Mouse (Mus musculus) thymus, postnatal 25 days (tissue): ENCODE measurements around the gene Ubr7.

Experiments
- DNase-seq: peaks from one replicate; pipeline ENCODE4 v3.0.0; 2022

The Ubr7 gene

DNA sequence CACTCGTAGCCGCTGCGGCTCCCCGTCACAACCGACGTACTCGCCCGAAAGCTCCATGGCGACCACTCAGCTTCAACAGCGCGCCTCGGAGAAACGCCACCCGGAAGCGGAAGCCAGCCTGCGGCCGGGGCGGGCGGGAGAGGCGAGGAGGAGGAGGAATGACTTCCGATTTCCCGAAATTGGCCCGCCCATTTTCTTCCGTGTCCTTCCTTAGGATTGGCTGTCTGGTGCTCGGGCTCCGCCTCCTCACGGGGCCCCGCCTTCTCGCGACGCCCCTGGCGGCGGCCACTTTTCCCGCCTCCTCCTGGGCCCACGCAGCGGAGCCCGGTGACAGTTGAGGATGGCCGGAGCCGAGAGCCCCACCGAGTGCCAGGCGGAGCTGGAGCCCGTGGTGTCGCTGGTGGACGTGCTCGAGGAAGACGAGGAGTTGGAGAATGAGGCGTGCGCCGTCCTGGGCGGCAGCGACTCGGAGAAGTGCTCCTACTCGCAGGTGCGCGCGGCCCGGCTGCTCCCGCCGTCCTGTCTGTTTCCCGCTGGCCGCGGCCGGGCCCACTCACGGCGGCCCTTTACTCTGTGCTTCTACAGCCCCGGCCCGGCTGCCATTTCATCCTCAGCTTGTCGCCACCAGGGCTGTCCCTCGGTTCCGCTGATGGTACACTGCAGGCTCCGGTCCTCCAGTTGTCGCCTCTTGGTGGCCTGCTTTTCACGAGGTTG is at the start of gene Ubr7, which contains the start of the genes Gm28051 and Gon7:
Gene Ubr7 (plus strand): TSS at position 279 of the 714 bp plus-strand sequence.
Gene Gm28051 (minus strand): TSS at position 77 of the 714 bp plus-strand sequence.
Gene Gon7 (minus strand): TSS at position 115 of the 714 bp plus-strand sequence.
- peak; percentile 96 for DNase-seq

DNA sequence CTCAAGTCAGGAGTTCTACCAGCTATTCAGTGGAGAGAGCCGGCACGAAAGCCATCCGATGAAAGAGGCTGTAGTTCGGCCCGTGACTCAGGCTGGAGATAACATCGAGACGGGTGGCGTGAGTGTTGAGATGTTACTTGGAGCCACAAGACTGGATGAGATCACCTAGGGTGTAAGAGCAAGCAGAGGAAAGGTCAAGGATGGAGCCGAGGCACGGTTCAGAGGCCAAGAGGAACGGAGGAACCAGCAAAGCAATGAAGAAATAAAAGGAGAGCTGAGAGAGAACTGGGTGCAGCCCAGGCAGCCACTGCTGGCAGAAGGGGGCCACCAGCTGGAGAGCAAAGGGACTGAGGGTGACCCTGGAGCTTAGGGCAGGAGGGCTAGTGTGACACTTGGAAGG is 49.5 kb upstream of the Ubr7 start:
- DNase-seq = no peak

DNA sequence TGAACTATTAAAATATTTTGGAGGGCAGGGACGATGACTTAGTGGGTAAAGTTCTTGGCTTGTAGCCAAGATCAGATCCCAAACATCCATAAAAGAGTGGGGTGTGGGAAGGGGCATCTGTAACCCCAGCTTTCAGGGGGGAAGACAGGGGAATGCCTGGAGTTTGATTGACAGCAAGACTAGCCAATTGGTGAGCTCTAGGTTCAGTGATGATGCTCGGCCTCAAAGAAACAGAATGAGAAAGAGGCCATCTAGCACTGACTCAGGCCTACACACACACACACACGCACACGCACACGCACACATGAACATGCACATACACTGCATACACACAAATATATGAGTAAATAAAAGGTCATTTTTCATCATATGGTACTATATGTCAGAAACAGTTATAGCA is 47.9 kb upstream of the Ubr7 start:
- DNase-seq = no peak

DNA sequence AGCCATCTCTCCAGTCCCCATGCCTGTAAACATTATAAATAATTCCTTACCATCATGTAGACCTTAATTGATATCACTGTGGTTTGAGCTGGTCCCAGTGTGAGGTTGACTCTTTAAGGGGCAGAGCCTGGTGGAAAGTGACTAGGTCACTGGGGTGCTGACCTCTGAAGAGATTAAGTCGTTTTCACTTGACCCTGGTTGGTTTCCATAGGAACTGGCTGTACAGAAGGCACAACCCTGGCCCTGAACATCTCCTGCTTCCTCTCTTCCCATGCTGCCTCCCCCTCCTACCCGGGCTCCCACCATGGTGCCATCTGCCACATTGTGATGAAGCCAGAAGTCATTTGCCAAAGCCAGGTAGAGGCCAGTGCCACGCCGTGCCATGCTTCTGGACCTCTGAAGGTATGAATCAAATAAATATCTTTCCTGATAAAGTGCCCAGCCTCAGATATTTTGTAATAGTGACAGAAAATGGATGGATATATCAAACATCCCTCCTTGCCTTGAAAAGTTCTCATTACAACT is 46.9 kb upstream of the Ubr7 start:
- DNase-seq = no peak

DNA sequence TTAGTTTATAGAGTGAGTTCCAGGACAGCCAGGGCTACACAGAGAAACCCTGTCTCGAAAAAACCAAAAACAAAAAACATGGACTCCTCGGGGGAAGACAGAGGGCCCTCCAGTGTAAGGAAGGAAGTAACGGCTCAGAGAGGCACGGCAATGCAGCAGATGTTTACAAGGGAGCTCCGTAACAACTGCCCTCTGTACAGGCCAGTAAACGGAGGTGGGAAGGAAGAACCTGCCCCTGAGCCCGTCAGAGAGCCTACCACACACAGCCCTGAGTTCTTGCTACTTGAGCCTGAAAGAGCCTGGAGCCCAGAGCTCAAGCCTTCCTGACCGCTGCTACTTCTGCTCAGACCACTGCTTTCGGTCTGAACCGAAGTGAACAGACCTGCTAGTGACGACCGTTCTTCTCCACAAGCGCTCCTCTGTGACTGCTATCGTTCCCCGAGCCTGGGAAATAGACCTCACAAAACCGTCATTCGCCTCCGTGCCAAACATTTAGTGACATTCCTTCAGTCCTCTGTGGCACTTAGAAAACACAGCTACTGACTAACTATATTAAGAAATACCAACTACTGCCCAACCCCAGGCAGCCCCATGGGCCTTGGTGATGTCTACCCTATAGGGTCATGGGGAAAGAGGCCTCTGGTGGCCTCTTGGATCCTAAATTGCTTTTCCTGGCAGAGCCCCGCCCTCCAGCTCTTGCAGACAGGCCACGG is 44.5 kb upstream of the Ubr7 start:
- DNase-seq = no peak

DNA sequence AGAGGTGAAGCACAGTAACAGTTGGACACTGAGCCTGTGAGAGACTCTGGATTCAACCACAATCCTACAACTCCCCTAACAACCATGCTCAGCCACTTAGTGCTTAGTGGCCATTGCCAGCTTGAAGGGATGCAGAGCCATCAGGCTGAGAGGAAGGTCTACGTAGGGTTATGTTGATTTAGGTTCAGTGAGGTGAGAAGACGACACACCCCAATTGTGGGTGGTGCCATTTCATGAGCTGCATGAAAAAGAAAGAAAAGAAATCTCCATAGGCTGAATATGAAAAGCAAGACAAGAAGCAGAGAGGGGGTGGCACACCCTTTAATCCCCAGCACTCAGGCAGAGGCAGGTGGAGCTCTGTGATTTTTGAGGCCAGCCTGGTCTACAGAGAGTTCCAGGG is 43.7 kb upstream of the Ubr7 start:
- no peak for DNase-seq

DNA sequence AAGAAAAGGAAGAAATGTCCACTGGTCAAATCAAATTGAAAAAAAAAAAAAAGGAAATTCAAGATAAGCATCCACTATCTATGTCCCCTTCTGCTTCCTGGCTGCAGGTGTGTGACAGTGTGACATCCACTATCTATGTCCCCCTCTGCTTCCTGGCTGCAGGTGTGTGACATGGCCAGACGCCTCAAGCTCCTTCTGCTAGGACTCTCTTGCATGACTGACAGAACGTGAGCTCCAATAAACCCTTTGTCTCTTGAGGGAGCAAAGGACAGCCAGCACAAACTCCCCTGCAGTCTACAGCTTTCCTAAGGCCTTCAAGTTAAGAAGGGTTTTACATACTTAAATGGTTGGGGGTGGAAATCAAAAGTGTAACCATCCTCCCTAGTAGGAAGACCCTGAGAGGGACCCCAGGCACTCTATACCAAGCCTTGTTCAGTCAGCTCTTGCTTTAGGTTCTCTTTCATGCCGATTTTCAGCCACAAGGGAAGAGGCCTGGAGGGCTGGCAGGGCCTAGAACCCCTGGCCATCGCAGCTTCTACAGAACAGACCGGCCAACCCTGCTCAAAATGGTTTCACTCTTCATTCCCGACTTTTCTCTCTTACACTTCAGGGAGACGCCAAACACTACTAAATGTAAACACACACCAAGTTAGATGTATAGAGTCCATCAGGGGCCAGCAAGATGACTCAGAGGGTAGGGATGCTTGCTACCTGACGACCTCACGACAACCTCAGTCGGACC is 42.9 kb upstream of the Ubr7 start:
- no peak for DNase-seq

DNA sequence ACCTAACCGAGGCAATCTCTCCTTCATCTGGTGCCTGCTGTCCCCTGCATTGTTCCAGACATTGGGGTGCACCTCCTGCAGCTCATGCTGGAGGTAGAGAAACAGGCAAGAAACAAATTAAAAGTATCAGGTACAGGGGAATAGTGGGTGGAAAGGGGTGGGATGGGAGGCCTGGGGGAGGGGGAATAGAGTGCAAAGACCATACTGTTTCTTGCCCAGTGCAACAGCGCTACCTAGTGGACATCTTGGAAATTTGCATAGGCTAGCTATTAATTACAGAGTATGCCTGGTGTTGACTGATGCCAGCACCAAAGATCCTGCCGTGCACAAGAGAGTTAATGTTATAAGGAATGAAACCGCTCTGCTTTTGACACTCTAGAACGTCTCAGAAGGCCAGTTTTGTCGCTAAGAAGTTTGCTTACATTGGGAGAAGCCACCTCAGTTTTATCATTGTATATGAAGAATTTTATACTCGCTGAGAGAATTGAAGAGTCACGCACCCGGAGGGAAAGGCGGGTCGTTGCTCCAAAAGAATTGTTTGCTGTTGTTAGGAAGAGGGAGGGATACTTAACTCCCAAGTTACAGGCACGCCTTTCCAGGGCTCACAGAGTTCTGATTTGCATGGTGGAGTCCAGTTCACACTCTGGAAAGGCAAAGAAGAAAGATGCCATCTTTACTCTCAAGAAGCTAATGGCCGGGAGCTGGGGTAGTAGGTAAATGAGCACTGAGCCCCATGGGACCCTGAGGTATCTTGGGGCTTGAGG is 38.0 kb upstream of the Ubr7 start:
- DNase-seq = peak; percentile 58

DNA sequence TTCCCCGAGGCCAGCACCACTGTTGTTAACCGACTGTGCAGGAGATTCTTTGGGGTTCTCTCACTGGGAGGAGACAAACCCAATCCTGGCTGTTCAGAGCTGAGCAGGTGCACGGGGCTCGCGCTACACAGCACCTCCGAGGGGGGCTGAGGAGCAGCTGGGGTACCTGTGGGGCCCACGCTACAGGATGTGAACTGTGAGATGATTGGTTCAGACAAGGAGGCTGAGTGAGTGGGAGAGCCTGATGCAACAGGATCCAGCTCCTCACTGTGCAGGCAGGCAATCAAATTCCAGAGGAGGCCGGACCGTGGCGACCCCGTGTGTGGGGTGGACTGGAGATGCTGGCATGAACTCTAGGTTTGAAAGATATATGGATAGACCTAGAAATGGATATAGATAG is 35.3 kb upstream of the Ubr7 start:
- DNase-seq = peak; percentile 68

DNA sequence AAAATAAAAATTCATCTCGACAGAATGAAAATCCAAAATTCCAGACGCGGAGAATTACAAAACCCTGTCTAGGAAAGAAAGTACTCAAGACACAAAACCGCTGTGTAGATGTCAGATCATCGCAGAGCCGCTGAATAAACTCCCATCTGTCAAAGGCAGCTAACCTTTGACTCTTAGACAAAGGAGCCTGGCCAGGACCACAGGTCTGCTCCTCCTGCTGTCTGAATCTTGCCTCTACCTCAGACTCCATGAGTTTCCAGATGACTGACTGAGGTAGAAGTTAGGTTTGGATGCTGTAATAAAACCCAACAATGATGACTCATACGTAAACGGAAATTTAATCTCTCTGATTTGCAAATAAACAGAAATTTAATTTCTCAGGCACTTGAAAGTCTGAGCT is 34.8 kb upstream of the Ubr7 start:
- DNase-seq = no peak

DNA sequence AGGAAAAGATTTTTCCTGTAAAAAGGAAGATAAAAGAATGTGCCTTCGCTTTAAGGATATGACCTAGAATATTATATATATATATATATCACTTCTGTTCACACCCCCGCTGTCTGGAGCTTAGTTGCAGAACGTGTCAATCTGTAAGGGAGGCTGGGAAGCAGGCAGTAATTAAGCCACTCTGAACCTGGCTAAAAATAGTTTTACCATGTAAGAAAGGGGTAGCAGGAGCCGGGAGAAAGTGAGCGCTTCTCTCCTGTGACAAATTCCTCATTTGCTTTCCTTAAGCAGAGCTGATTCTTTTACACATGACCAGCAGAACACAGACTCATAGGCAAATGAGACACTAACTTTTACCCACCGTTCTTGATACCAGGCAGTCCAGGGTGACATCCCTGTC is 33.9 kb upstream of the Ubr7 start:
- DNase-seq = no peak

DNA sequence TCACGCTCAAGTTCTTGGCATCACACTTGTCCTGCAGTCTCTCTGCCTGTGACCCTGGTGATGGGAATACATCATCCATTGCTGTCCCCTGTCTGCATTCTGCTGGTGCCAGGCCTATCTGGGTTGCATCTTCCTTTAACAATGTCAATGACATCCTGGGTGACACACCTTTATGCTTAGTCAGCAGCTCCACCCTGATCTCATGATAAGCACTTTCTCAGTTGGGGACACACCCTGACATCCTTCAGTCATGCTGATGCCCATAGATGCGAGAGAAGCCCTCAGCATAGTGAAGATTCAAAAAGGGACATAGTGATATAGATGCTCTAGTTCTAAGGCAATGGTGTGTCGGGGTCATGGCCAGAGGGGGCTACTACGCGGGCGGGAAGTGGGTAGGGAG is 32.6 kb upstream of the Ubr7 start:
- no peak for DNase-seq

DNA sequence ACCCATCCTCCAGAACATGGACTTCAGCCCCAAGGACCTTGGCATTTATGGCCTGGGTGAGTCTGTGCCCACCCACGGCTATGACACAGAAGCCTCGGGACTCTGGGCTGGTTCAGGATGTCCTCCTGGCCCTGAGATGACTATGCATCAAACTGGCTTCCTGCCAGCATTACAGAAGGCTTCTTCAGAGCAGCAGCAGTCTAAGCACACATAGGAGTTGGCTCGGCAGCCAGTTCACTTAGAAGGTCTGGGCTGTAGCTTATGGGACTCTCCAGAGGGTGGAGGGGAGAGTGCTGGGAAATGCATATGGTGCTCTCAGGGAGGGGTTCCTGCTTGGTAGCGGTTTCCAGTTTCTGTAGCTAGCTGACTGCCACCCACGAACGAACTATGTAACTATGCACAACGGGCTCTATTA is 32.0 kb upstream of the Ubr7 start:
- DNase-seq = no peak

DNA sequence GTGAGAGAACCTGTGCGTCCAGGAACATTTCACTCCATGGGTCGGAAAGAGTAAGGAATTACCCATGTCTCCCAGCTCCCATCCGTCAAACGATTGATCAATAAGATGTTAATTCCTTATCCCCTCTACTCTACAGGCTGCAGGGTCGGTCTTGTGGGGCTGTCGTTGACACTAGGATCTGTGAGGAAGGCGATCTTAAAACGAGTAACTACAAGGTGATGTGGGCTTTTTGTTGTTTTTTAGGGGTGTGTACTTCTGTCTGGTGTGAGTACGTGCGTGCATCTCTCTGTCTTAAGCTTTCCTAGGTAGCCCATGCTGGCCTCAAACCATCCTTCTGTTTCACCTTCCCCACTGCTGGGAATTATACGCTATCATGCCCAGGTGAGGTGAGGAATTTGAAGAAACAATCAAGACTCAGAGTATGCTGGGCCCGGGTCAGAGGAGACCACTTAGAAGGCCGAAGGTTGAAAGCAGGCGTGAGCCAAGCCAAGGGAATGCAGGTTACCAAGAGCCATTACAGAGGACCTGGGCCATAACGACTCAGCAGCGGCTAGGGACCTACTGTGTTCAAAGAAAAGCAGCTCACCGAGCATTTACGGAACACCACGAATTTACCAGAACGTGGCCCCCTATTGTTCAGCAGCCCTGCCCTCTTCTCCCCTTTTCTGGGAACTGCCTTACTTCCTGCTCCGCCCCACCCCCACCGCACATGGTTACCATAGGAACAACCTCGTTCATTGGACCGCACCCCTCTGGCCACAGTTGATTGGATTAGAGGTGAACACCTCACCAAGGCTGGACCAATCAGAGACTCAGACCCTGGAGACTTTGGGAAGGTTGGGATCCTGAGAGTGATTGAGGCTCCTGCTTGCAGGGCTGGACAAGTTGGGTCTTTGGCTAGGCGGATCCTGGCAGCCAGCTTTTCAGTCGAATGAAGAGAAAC is 27.6 kb upstream of the Ubr7 start:
- peak; percentile 61 for DNase-seq

DNA sequence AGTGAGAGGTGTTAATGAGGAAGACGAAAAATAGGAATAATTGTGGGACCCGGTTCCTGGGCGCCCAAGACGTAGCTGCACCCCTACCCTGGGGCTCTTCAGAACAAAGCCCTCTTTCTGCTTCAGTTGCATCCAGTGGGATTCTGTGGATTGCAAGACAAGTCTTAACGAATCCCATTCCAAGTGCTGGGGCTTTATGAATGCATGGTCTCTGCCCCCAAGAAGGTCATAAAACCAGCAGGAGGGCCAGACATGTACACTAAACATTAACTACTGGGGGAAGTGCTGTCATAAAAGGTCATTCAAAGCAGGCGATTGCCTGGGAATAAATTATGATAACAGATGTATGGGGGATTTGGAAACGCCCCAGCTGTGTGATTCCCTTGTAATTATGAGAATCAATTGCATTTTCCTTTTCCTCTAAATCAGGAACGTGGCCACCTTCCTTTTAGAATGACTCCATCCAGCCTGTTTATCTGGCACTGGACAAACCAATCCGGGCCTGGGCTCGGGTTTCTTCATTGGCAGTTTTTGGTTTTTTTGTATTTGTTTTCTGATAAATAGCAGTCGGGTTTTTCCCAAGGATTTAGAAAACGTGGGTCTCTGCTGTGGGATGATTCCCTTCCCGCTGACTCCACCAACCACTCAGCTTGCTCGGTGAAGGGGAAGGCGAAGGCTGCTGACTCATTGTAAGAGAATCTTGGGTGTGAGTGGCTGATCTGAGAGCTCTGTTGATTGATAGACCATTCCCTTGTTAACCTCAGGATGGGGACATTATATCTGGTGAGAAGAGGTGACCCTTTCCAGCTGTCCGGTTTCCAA is 26.8 kb upstream of the Ubr7 start:
- DNase-seq = no peak

DNA sequence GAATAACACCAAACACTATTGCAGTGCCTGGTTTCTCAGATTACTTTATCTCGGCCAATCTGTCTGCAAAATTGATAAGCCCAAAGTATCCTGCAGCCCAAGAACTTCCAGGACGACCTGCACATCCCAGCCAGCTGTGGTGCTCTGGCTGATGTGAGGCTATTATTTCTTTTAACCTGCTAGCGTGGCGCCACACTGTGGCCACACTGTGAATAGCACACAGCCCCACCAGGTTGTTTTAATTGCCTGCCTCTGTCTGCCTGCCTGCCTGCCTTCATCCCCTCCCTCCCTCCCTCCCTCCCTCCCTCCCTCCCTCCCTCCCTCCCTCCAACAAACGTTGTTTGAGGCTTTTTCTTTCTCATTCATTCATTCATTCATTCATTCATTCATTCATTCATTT is 24.4 kb upstream of the Ubr7 start:
- peak; percentile 70 for DNase-seq

DNA sequence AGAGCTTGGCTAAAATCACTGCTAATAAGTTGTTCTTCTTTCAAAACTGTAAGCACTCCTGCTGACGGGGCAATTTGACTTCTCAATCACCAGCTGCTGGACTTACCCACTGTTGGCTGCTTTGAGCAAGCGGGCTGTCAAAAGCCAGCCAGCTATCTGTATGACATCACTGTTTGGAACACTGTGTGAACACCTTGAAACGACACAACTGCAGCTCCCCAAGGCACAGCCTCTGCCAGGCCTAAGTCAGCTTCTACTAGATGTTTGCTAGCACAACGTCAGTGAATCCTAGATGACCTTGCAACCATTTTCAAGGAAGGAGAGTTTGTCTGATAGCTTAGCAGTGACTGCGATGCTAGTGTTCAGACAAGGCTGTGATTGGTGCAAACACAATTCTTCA is 18.7 kb upstream of the Ubr7 start:
- no peak for DNase-seq

DNA sequence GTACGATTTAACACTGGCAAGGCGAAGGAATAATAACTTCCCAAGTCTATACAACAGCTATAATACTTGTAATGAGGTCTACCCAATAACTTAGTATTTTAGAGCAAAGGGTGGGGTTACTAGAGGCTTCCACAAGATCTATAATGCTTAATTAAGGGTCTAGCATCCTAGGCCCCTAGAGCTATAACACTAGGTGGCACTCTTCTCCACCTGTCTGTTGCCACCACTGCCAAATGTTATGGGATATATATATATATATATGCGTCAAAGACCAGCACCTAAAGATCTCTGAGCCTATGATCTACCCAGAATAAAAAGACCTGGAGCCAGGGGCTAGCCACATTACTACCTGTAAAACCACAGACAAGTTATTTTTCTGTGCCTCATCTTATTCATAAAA is 17.5 kb upstream of the Ubr7 start:
- peak; percentile 46 for DNase-seq

DNA sequence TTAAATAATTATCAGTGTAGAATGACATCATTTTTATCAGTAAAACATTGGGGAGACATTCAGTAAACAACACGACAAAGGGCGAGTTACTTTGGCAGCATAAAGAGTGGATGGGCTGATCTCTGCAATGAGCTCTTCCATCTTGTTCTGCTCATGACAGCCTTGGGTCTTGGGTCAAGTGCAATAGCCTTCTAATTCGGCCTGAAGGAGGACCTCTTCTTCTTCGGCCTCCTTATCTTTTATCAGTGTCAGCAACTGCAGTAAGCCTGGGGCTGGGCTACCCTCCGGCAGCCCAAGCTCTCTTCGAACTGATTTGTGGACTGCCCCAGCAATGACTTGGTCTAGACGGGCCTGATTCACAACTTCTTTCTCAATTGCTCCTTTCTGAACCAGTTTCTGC is 15.7 kb upstream of the Ubr7 start:
- no peak for DNase-seq

DNA sequence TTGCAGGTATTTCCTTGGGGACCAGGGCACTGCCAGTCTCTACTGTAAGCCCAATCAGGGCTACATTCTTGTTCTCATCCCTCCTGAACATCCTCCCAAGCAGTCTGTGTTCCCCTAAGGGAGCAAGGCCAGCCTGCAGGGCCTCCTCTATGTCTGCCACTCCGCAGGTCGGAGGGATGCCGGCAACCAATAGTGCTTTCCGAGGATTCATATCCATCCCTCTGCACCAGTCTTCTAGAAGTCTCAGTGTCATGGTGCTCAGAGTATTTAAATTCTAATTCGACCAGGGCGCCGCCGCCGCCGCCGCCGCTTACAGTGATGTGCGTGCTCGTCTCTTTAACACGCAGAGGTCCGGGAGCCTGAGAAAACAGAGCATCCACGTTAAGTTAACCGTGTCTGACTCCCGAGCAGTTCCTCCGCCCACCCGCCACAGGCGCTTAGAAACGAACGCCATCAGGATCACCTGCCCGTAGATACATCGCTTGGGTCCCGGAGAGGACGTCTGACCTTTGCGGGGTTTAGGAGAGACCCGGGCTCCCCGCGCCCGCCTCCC is 14.7 kb upstream of the Ubr7 start:
- no peak for DNase-seq
